Mouse (Mus musculus): Measurements from ENCODE around the gene Atxn2. TPM values are rescaled to one million over a fixed set of nuclear protein-coding genes. Genes with fewer than 3 reads are reported as not detected.

The Atxn2 gene
- polyA plus RNA-seq, 2 experiments, result 19.3 to 24.1 TPM

GRCm38 (mm10) chr5:121816611-121817010, 105.5 kb downstream of the Atxn2 start:
- H3K36me3 ChIP-seq (replicated peaks; ENCODE audit: control insufficient read depth, insufficient read depth, low read depth), result peaks cover 58% of the 10 kb centered on the region
- no peak for TF ChIP-seq EP300 (IDR thresholded peaks at IDR 0.05; ENCODE audit: low read depth)
- no peak for TF ChIP-seq CTCF (IDR thresholded peaks at IDR 0.05; ENCODE audit: low read depth)
- H3K4me3 ChIP-seq (ENCODE audit: insufficient read depth in 1 of 2, low read depth in 2 of 2, low read length in 2 of 2), result no peak overlapping the region
- H3K27me3 ChIP-seq (ENCODE audit: control insufficient read depth, insufficient read depth, low read length), result no peaks in the 10 kb centered on the region
- H3K4me1 ChIP-seq (replicated peaks; ENCODE audit: control insufficient read depth in 2 of 2, insufficient read depth in 2 of 2, low read length in 1 of 2), result no peaks in the 10 kb centered on the region; a peak in 1 of 4 replicates
- no peak overlapping the region for H3K4me2 ChIP-seq (ENCODE audit: low read depth)
- no peaks in the 10 kb centered on the region for H3K9me3 ChIP-seq (ENCODE audit: control insufficient read depth, low read length)
- no peak for ATAC-seq (ENCODE audit: insufficient read depth)
- no peak overlapping the region for H3K9ac ChIP-seq (replicated peaks)
- DNase-seq (ENCODE audit: low read depth in 3 of 3, low spot score in 3 of 3), result no peak
- no peak overlapping the region for H3K27ac ChIP-seq
- WGBS (ENCODE audit: insufficient replicate concordance), result 87% methylated on average over 2 of the region's 2 CpGs

- Histone ChIP-seq H3K27me3 (ENCODE audit: control insufficient read depth, insufficient read depth, low read length) (no peaks in the 10 kb centered on the region), H3K27ac (no peak overlapping the region), H3K4me1 (replicated peaks; ENCODE audit: control insufficient read depth in 2 of 2, insufficient read depth in 2 of 2, low read length in 1 of 2) (no peaks in the 10 kb centered on the region; a peak in 1 of 4 replicates), H3K36me3 (replicated peaks; ENCODE audit: control insufficient read depth, insufficient read depth, low read depth) (peaks cover 55% of the 10 kb centered on the region), H3K4me2 (ENCODE audit: low read depth) (no peak overlapping the region), H3K4me3 (ENCODE audit: insufficient read depth in 1 of 2, low read depth in 2 of 2, low read length in 2 of 2) (no peak overlapping the region), H3K9ac (replicated peaks) (no peak overlapping the region), H3K9me3 (ENCODE audit: control insufficient read depth, low read length) (no peaks in the 10 kb centered on the region)
- no peak for DNase-seq (ENCODE audit: low read depth in 3 of 3, low spot score in 3 of 3)
- ATAC-seq (ENCODE audit: insufficient read depth), result no peak
- no peak for TF ChIP-seq CTCF (IDR thresholded peaks at IDR 0.05; ENCODE audit: low read depth)
- no peak for TF ChIP-seq EP300 (IDR thresholded peaks at IDR 0.05; ENCODE audit: low read depth)
- 81% methylated on average over 9 of the region's 9 CpGs for WGBS (ENCODE audit: insufficient replicate concordance)
Measured at GRCm38 (mm10) chr5:121817551-121817950, 106.4 kb downstream of the Atxn2 start.

DNA sequence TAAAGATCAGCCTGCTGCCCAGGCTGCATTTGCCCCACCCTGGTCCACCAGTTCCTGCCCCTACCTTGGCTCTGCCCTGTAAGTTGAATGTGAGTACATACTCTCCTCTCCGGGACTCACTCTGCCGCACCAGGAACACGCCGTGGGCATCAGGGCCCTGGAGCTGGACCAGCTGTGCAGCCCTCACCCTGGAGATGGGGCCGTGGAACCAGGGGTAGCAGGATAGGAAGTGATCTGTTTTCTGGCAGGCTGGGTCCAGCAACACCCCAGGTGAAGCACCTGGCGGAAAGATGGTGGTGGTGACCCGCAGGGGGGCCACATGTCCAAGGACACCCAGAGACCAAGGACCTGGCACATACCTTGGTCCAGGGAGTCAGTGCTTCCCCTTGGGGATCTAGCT, 107.3 kb downstream of the Atxn2 start:
- ATAC-seq (ENCODE audit: insufficient read depth) (no peak), DNase-seq (ENCODE audit: low read depth in 3 of 3, low spot score in 3 of 3) (no peak)
- Histone ChIP-seq H3K27ac (no peak overlapping the region), H3K9me3 (ENCODE audit: control insufficient read depth, low read length) (no peaks in the 10 kb centered on the region), H3K27me3 (ENCODE audit: control insufficient read depth, insufficient read depth, low read length) (no peaks in the 10 kb centered on the region), H3K4me3 (ENCODE audit: insufficient read depth in 1 of 2, low read depth in 2 of 2, low read length in 2 of 2) (no peak overlapping the region), H3K9ac (replicated peaks) (no peak overlapping the region), H3K36me3 (replicated peaks; ENCODE audit: control insufficient read depth, insufficient read depth, low read depth) (peaks cover 48% of the 10 kb centered on the region), H3K4me1 (replicated peaks; ENCODE audit: control insufficient read depth in 2 of 2, insufficient read depth in 2 of 2, low read length in 1 of 2) (no peaks in the 10 kb centered on the region; a peak in 1 of 4 replicates), H3K4me2 (ENCODE audit: low read depth) (no peak overlapping the region)
- 87% methylated on average over 7 of the region's 7 CpGs for WGBS (ENCODE audit: insufficient replicate concordance)
- TF ChIP-seq CTCF (IDR thresholded peaks at IDR 0.05; ENCODE audit: low read depth), result no peak
- no peak for TF ChIP-seq EP300 (IDR thresholded peaks at IDR 0.05; ENCODE audit: low read depth)

- Histone ChIP-seq H3K36me3 (replicated peaks; ENCODE audit: control insufficient read depth, insufficient read depth, low read depth) (peaks cover 43% of the 10 kb centered on the region), H3K4me3 (ENCODE audit: insufficient read depth in 1 of 2, low read depth in 2 of 2, low read length in 2 of 2) (no peak overlapping the region), H3K4me2 (ENCODE audit: low read depth) (no peak overlapping the region), H3K9ac (replicated peaks) (no peak overlapping the region), H3K9me3 (ENCODE audit: control insufficient read depth, low read length) (no peaks in the 10 kb centered on the region), H3K27me3 (ENCODE audit: control insufficient read depth, insufficient read depth, low read length) (no peaks in the 10 kb centered on the region), H3K27ac (no peak overlapping the region), H3K4me1 (replicated peaks; ENCODE audit: control insufficient read depth in 2 of 2, insufficient read depth in 2 of 2, low read length in 1 of 2) (peaks cover 0 to 4% of the 10 kb centered on the region in 2 experiments; a peak in 1 of 4 replicates)
- 79% methylated on average over 4 of the region's 4 CpGs for WGBS (ENCODE audit: insufficient replicate concordance)
- no peak for DNase-seq (ENCODE audit: low read depth in 3 of 3, low spot score in 3 of 3)
- ATAC-seq (ENCODE audit: insufficient read depth), result no peak
- TF ChIP-seq CTCF (IDR thresholded peaks at IDR 0.05; ENCODE audit: low read depth), result no peak
- TF ChIP-seq EP300 (IDR thresholded peaks at IDR 0.05; ENCODE audit: low read depth), result no peak
Measured at GRCm38 (mm10) chr5:121818862-121819261, 107.7 kb downstream of the Atxn2 start.

DNA sequence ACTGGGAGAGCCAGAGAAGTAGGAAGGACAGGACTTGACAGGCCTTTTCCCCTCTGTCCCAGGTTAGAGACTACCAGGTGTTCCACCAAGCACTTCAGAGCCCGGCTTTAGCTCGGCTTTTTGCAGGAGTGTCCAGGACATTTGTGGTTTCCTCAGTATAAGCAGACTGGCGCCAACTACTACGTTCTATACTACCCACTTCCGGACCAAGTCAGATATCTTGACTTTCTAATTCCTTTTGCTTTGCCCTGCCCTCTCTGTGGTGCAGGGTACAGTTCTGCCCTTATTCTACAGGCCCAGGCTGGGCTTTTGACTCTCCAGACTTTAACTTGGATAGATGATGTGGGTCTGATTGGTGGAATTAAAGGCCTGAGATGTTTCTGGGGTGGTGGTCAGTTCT, 108.4 kb downstream of the Atxn2 start:
- Histone ChIP-seq H3K36me3 (replicated peaks; ENCODE audit: control insufficient read depth, insufficient read depth, low read depth) (peaks cover 37% of the 10 kb centered on the region), H3K9ac (replicated peaks) (no peak overlapping the region), H3K9me3 (ENCODE audit: control insufficient read depth, low read length) (no peaks in the 10 kb centered on the region), H3K27ac (no peak overlapping the region), H3K27me3 (ENCODE audit: control insufficient read depth, insufficient read depth, low read length) (no peaks in the 10 kb centered on the region), H3K4me2 (ENCODE audit: low read depth) (no peak overlapping the region), H3K4me1 (replicated peaks; ENCODE audit: control insufficient read depth in 2 of 2, insufficient read depth in 2 of 2, low read length in 1 of 2) (peaks cover 0 to 4% of the 10 kb centered on the region in 2 experiments; a peak in 1 of 4 replicates), H3K4me3 (ENCODE audit: insufficient read depth in 1 of 2, low read depth in 2 of 2, low read length in 2 of 2) (no peak overlapping the region)
- DNase-seq (ENCODE audit: low read depth in 3 of 3, low spot score in 3 of 3) (no peak), ATAC-seq (ENCODE audit: insufficient read depth) (no peak)
- WGBS (ENCODE audit: insufficient replicate concordance), result 33% methylated on average over 5 of the region's 5 CpGs
- no peak for TF ChIP-seq EP300 (IDR thresholded peaks at IDR 0.05; ENCODE audit: low read depth)
- no peak for TF ChIP-seq CTCF (IDR thresholded peaks at IDR 0.05; ENCODE audit: low read depth)
